ENCODE assay signal across 17 mouse cellular contexts in the genomic region with DNA sequence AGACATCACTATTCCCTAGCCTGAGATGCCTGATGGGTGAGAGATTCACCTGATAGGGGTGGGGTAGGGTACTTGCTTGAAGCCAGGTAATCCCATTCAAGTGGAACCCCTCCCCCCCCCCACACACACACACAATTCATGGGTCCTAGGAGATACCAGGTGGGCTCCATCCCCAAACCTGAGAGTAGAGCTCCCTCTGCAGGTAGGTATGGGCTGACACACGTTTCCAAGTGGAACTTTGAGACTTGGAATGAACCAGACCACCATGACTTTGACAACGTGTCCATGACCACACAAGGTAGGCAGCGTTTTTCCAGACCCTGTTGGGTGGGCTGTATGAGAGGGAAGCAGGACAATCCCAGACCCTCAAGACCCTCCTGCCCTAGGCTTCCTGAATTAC. TPM values are rescaled to one million over a fixed set of nuclear protein-coding genes. Genes with fewer than 3 reads are reported as not detected.
A peak's percentile ranks its signal among the peaks of the same experiment; 100 is the strongest.
DNase-seq lines count a peak whose midpoint lies in the region; ATAC-seq and TF ChIP-seq lines count a peak whose summit lies in the region.
"Had no signal": no experiment of that assay in that cellular context is flagged by ENCODE, and none has a peak within 500 bp of the region (broad histone marks: within the 10 kb centered on the region; RNA-seq: fewer than 3 reads in every experiment).

No protein-coding gene starts in this region.

- TF ChIP-seq CTCF in left cerebral cortex, adult 2 months (IDR thresholded peaks at IDR 0.05) = peak; percentile 43

- H3K27ac ChIP-seq in left cerebral cortex, adult 2 months = no peak overlapping the region
- H3K27ac ChIP-seq: embryonic facial prominence, embryonic 15.5 days; stomach, embryonic 15.5 days had no signal

- intact Hi-C loops in left cerebral cortex, adult 2 months (cut with DNase I) = no loop called here

- no peak overlapping the region for H3K4me3 ChIP-seq in left cerebral cortex, adult 2 months
- H3K4me3 ChIP-seq: embryonic facial prominence, embryonic 15.5 days; stomach, embryonic 15.5 days had no signal

- no peak for ATAC-seq in CD4-positive, CD25-positive, alpha-beta regulatory T cell, adult 4 months
- ATAC-seq: forebrain, embryonic 16.5 days; hindbrain, embryonic 16.5 days had no signal

- peak; percentile 30 for DNase-seq in CD4-positive, CD25-positive, alpha-beta regulatory T cell, adult 2 months (ENCODE audit: low read depth, low spot score)
- DNase-seq in left cerebral cortex, adult 2 months (ENCODE audit: extremely low spot score in 1 of 2, low spot score in 2 of 2) = no peak
- no peak for DNase-seq in left cerebral cortex, adult 18-20 months (ENCODE audit: low spot score in 2 of 2)
- DNase-seq in thymus, postnatal 0 days (ENCODE audit: low spot score) = peak; percentile 14
- no peak for DNase-seq in thymus, postnatal 4 days
- DNase-seq in adrenal gland, postnatal 10 days = no peak
- DNase-seq in frontal cortex, postnatal 10 days (ENCODE audit: low spot score in 2 of 2) = no peak
- DNase-seq: adrenal gland, adult 2 months; gastrocnemius, postnatal 25 days; heart, postnatal 10 days; kidney, postnatal 10 days; lung, postnatal 14 days had no signal

RNA-seq across cellular contexts. Expression of gene Slc26a1, which starts 4.5 kb away (rescaled TPM):
- under 1 TPM; 0.16 to 0.20 TPM for polyA plus RNA-seq in CD4-positive, CD25-positive, alpha-beta regulatory T cell, adult 4 months (2017; shearing (Covaris generic))
- total RNA-seq in left cerebral cortex, adult 2 months (2021) = 1 to 10 TPM in 1 of 2 experiments, under 1 TPM in 1; 0.89 to 1.4 TPM
- under 1 TPM; 0.68 to 1.00 TPM for total RNA-seq in left cerebral cortex, adult 18-20 months (2021)
- polyA plus RNA-seq in thymus, postnatal 0 days (2015; fragmentation: Nextera tagmentation; extraction: Ambion mirVana) = 0.14 and 0.20 TPM in 2 replicates
- total RNA-seq in adrenal gland, postnatal 10 days (2021) = 10 to 100 TPM in 1 of 2 experiments, 1 to 10 TPM in 1; 5.7 to 11.4 TPM
- total RNA-seq: gastrocnemius, postnatal 25 days had no signal

RNA-seq across cellular contexts. Expression of gene Dgkq, which starts 10.4 kb away (rescaled TPM):
- 1 to 10 TPM; 5.2 to 7.0 TPM for polyA plus RNA-seq in CD4-positive, CD25-positive, alpha-beta regulatory T cell, adult 4 months (2017; shearing (Covaris generic))
- 10 to 100 TPM; 58.9 to 59.7 TPM for total RNA-seq in left cerebral cortex, adult 2 months (2021)
- total RNA-seq in left cerebral cortex, adult 18-20 months (2021) = 10 to 100 TPM; 45.7 to 60.3 TPM
- polyA plus RNA-seq in thymus, postnatal 0 days (2015; fragmentation: Nextera tagmentation; extraction: Ambion mirVana) = 5.0 and 6.6 TPM in 2 replicates
- total RNA-seq in adrenal gland, postnatal 10 days (2021) = 10 to 100 TPM; 16.7 to 23.7 TPM

RNA-seq across cellular contexts. Expression of gene Fgfrl1, which starts 12.3 kb away (rescaled TPM):
- polyA plus RNA-seq in CD4-positive, CD25-positive, alpha-beta regulatory T cell, adult 4 months (2017; shearing (Covaris generic)) = under 1 TPM in 1 of 2 experiments, not detected in 1; 0.67 TPM
- total RNA-seq in left cerebral cortex, adult 2 months (2021) = 10 to 100 TPM; 19.7 to 21.7 TPM
- 10 to 100 TPM; 16.9 to 28.0 TPM for total RNA-seq in left cerebral cortex, adult 18-20 months (2021)
- 4.1 and 5.1 TPM in 2 replicates for polyA plus RNA-seq in thymus, postnatal 0 days (2015; fragmentation: Nextera tagmentation; extraction: Ambion mirVana)
- 10 to 100 TPM; 42.5 to 52.7 TPM for total RNA-seq in adrenal gland, postnatal 10 days (2021)

RNA-seq across cellular contexts. Expression of gene Idua, which starts 19.8 kb away (rescaled TPM):
- 10 to 100 TPM; 22.1 to 56.4 TPM for polyA plus RNA-seq in CD4-positive, CD25-positive, alpha-beta regulatory T cell, adult 4 months (2017; shearing (Covaris generic))
- 10 to 100 TPM; 14.9 to 20.8 TPM for total RNA-seq in left cerebral cortex, adult 2 months (2021)
- 10 to 100 TPM; 17.5 to 18.1 TPM for total RNA-seq in left cerebral cortex, adult 18-20 months (2021)
- 5.4 and 6.2 TPM in 2 replicates for polyA plus RNA-seq in thymus, postnatal 0 days (2015; fragmentation: Nextera tagmentation; extraction: Ambion mirVana)
- total RNA-seq in adrenal gland, postnatal 10 days (2021) = 10 to 100 TPM in 1 of 2 experiments, 1 to 10 TPM in 1; 9.0 to 15.2 TPM

RNA-seq across cellular contexts. Expression of gene Tmem175, which starts 50.3 kb away (rescaled TPM):
- polyA plus RNA-seq in CD4-positive, CD25-positive, alpha-beta regulatory T cell, adult 4 months (2017; shearing (Covaris generic)) = 10 to 100 TPM; 38.6 to 56.7 TPM
- 10 to 100 TPM; 40.8 to 43.2 TPM for total RNA-seq in left cerebral cortex, adult 2 months (2021)
- total RNA-seq in left cerebral cortex, adult 18-20 months (2021) = 10 to 100 TPM; 33.7 to 43.5 TPM
- polyA plus RNA-seq in thymus, postnatal 0 days (2015; fragmentation: Nextera tagmentation; extraction: Ambion mirVana) = 25.2 and 28.3 TPM in 2 replicates
- 10 to 100 TPM; 20.3 to 22.8 TPM for total RNA-seq in adrenal gland, postnatal 10 days (2021)

Comparison
In these comparisons a context has a peak if more than half of its experiments do, and no peak if none do; other contexts are left out.
1. DNase-seq: peak in CD4-positive, CD25-positive, alpha-beta regulatory T cell, adult 2 months (single experiment) and thymus, postnatal 0 days (single experiment); none in left cerebral cortex, adult 2 months (0 of 2), left cerebral cortex, adult 18-20 months (0 of 2), thymus, postnatal 4 days (single experiment), adrenal gland, postnatal 10 days (single experiment) and frontal cortex, postnatal 10 days (0 of 2).